Mouse (Mus musculus): ENCODE data around the gene Lag3. TPM values are rescaled to one million over a fixed set of nuclear protein-coding genes. Genes with fewer than 3 reads are reported as not detected.

The Lag3 gene
- total and polyA plus RNA-seq, 3 experiments, result 0.68 TPM; not detected in 2

GRCm38 (mm10) chr6:124890997-124891396 lies 20.5 kb downstream of the Lag3 start:
- no peaks in the 10 kb centered on the region for H3K36me3 ChIP-seq (replicated peaks)
- H3K9me3 ChIP-seq (replicated peaks), result no peaks in the 10 kb centered on the region
- DNase-seq (ENCODE audit: low spot score), result no peak
- no peak overlapping the region for H3K4me3 ChIP-seq (ENCODE audit: low read depth, low read length)
- H3K4me1 ChIP-seq (ENCODE audit: insufficient read depth, low read depth, low read length), result no peaks in the 10 kb centered on the region
- H3K27me3 ChIP-seq (ENCODE audit: insufficient read depth, low read length), result peaks cover 18% of the 10 kb centered on the region
- TF ChIP-seq TAL1 (conservative IDR thresholded peaks at IDR 0.05; ENCODE audit: low read depth, low read length), result no peak
- TF ChIP-seq CTCF (IDR thresholded peaks at IDR 0.05; ENCODE audit: low read depth, low read length), result no peak
- no peak for TF ChIP-seq GATA2 (IDR thresholded peaks at IDR 0.05; ENCODE audit: borderline replicate concordance, low read depth, low read length)
- no peak for ATAC-seq (ENCODE audit: extremely low read depth, insufficient number of reproducible peaks, low FRiP score, poor library complexity, severe bottlenecking)

DNA sequence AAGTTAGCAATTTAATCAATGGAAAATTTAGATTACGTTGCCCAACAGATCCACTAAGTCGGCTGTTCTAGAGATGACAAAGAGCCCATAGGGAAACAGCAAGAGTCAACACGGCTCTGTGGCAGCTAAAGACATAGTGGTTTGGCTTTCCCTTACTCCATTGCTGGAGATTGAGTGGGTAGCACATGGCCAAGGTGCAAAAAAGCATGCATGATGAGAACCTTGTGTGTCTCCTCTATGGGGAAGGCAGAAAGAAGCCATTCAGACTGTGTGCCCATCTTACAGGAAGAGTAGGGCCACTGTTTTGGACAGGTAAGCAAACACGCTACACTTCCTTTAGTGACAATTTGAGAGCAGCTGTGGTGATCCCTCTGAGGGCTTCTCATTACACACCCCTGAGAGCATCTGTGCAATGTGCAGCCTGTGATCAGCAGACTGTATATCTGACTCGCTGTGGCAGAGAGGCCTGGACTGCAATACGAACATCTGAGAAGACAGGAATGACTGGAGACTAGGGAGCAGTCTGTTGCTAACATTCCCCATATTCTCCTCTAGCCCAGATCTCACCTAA lies 22.9 kb downstream of the Lag3 start:
- DNase-seq (ENCODE audit: low spot score), result no peak

DNA sequence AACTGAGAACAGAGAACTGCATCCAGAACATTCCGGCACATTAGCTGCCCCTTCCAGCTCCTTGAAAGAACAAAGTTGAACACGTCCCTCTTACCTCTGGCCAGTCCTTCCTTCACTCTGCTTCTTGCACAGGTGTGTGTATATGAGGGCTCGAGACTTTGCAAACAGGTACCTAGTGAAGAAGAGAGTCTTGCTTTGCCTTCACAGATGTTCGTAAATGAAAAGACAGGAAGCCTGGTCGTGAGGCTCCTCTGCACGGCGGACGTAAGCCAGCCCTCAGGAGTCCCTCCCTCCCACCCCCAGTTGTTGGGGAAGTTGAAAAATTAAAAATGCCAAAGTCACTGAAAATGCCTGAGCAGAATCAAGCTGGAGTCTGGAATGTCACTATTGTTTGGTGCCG lies 23.5 kb downstream of the Lag3 start, which contains the start of gene Cd4:
Cd4 (minus strand) TSS at position 236 of the 400 bp plus-strand sequence.
- no peaks in the 10 kb centered on the region for H3K36me3 ChIP-seq (replicated peaks)
- no peak for ATAC-seq (ENCODE audit: extremely low read depth, insufficient number of reproducible peaks, low FRiP score, poor library complexity, severe bottlenecking)

More for the DNA sequence above, 22.9 kb downstream of the Lag3 start:
- H3K9me3 ChIP-seq (replicated peaks), result no peaks in the 10 kb centered on the region
- H3K27me3 ChIP-seq (ENCODE audit: insufficient read depth, low read length), result peaks cover 34% of the 10 kb centered on the region
- no peak overlapping the region for H3K4me3 ChIP-seq (ENCODE audit: low read depth, low read length)
- ATAC-seq (ENCODE audit: extremely low read depth, insufficient number of reproducible peaks, low FRiP score, poor library complexity, severe bottlenecking), result no peak
- TF ChIP-seq GATA1 (IDR thresholded peaks at IDR 0.05; ENCODE audit: borderline replicate concordance, low read length), result no peak
- no peak for TF ChIP-seq GATA2 (IDR thresholded peaks at IDR 0.05; ENCODE audit: borderline replicate concordance, low read depth, low read length)
- TF ChIP-seq TAL1 (conservative IDR thresholded peaks at IDR 0.05; ENCODE audit: low read depth, low read length), result no peak
- TF ChIP-seq POLR2AphosphoS5 (IDR thresholded peaks at IDR 0.05; ENCODE audit: insufficient replicate concordance, low read depth, low read length), result no peak
- H3K4me1 ChIP-seq (ENCODE audit: insufficient read depth, low read depth, low read length), result no peaks in the 10 kb centered on the region
- no peaks in the 10 kb centered on the region for H3K36me3 ChIP-seq (replicated peaks)

GRCm38 (mm10) chr6:124885956-124886381 lies 25.5 kb downstream of the Lag3 start:
- no peak for TF ChIP-seq POLR2AphosphoS5 (IDR thresholded peaks at IDR 0.05; ENCODE audit: insufficient replicate concordance, low read depth, low read length)
- no peak for TF ChIP-seq CTCF (IDR thresholded peaks at IDR 0.05; ENCODE audit: low read depth, low read length)
- no peak for TF ChIP-seq TAL1 (conservative IDR thresholded peaks at IDR 0.05; ENCODE audit: low read depth, low read length)
- TF ChIP-seq GATA2 (IDR thresholded peaks at IDR 0.05; ENCODE audit: borderline replicate concordance, low read depth, low read length), result no peak
- TF ChIP-seq GATA1 (IDR thresholded peaks at IDR 0.05; ENCODE audit: borderline replicate concordance, low read length), result no peak
- H3K9me3 ChIP-seq (replicated peaks), result no peaks in the 10 kb centered on the region
- H3K36me3 ChIP-seq (replicated peaks), result no peaks in the 10 kb centered on the region
- no peak for DNase-seq (ENCODE audit: low spot score)
- no peak overlapping the region for H3K4me3 ChIP-seq (ENCODE audit: low read depth, low read length)
- peaks cover 2% of the 10 kb centered on the region; the same call in 1 of the 2 replicates for H3K4me1 ChIP-seq (ENCODE audit: insufficient read depth, low read depth, low read length)
- ATAC-seq (ENCODE audit: extremely low read depth, insufficient number of reproducible peaks, low FRiP score, poor library complexity, severe bottlenecking), result no peak
- H3K27me3 ChIP-seq (ENCODE audit: insufficient read depth, low read length), result peaks cover 42% of the 10 kb centered on the region

More for the DNA sequence above, 23.5 kb downstream of the Lag3 start, which contains the start of gene Cd4:
- Histone ChIP-seq H3K9me3 (replicated peaks) (no peaks in the 10 kb centered on the region), H3K27me3 (ENCODE audit: insufficient read depth, low read length) (peaks cover 37% of the 10 kb centered on the region), H3K4me3 (ENCODE audit: low read depth, low read length) (no peak within 1 kb of the TSS), H3K4me1 (ENCODE audit: insufficient read depth, low read depth, low read length) (no peaks in the 10 kb centered on the region)
- DNase-seq (ENCODE audit: low spot score), result no peak
- TF ChIP-seq TAL1 (conservative IDR thresholded peaks at IDR 0.05; ENCODE audit: low read depth, low read length), result no peak
- TF ChIP-seq GATA1 (IDR thresholded peaks at IDR 0.05; ENCODE audit: borderline replicate concordance, low read length), result no peak
- TF ChIP-seq GATA2 (IDR thresholded peaks at IDR 0.05; ENCODE audit: borderline replicate concordance, low read depth, low read length), result no peak
- TF ChIP-seq CTCF (IDR thresholded peaks at IDR 0.05; ENCODE audit: low read depth, low read length), result no peak
- TF ChIP-seq POLR2AphosphoS5 (IDR thresholded peaks at IDR 0.05; ENCODE audit: insufficient replicate concordance, low read depth, low read length), result no peak

DNA sequence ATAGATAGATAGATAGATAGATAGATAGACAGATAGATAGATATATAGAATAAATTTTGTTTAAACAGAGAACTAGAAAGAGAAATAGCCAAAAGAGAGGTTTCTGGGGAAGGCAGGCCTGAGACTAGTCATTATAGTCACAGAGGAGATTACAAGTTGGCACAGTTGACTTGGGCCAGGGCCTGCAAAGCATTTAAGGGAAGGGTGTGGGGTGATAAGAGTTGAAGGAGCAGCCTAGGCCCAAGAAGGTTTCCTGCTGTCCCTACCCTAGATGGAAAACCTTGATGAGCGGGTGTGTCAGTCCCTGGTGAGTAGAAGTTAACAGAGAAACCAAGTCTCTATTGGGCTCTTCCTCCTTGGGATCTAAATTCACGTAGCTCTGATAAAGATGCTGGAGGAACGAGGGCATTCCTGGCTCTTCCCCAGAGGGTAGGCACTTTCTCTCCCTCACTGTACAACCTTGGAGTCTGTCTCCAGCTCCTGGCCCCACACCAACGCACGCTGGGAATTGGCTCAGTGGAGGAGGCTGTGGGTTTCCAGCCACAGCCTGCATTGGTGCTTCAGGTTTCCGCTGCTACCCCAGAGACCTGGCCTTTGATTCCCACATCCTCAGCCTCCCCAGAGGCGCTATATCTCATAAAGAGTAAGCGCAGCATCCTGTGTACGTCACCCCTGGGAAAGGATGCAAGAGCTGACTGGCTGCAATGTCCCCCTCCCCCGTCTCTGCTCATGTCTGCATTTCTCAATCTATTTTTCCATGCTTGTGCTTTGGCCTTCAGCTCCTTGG lies 26.6 kb downstream of the Lag3 start:
- DNase-seq (ENCODE audit: low spot score), result no peak
- no peak for ATAC-seq (ENCODE audit: extremely low read depth, insufficient number of reproducible peaks, low FRiP score, poor library complexity, severe bottlenecking)
- Histone ChIP-seq H3K27me3 (ENCODE audit: insufficient read depth, low read length) (peaks cover 42% of the 10 kb centered on the region), H3K36me3 (replicated peaks) (no peaks in the 10 kb centered on the region), H3K4me3 (ENCODE audit: low read depth, low read length) (no peak overlapping the region), H3K4me1 (ENCODE audit: insufficient read depth, low read depth, low read length) (peaks cover 2% of the 10 kb centered on the region; the same call in 1 of the 2 replicates), H3K9me3 (replicated peaks) (no peaks in the 10 kb centered on the region)
- TF ChIP-seq POLR2AphosphoS5 (IDR thresholded peaks at IDR 0.05; ENCODE audit: insufficient replicate concordance, low read depth, low read length), result no peak
- no peak for TF ChIP-seq TAL1 (conservative IDR thresholded peaks at IDR 0.05; ENCODE audit: low read depth, low read length)
- TF ChIP-seq GATA1 (IDR thresholded peaks at IDR 0.05; ENCODE audit: borderline replicate concordance, low read length), result no peak
- TF ChIP-seq GATA2 (IDR thresholded peaks at IDR 0.05; ENCODE audit: borderline replicate concordance, low read depth, low read length), result no peak
- TF ChIP-seq CTCF (IDR thresholded peaks at IDR 0.05; ENCODE audit: low read depth, low read length), result no peak

GRCm38 (mm10) chr6:124883351-124883750 lies 28.2 kb downstream of the Lag3 start:
- ATAC-seq (ENCODE audit: extremely low read depth, insufficient number of reproducible peaks, low FRiP score, poor library complexity, severe bottlenecking) (no peak), DNase-seq (ENCODE audit: low spot score) (no peak)
- H3K4me1 ChIP-seq (ENCODE audit: insufficient read depth, low read depth, low read length), result peaks cover 2% of the 10 kb centered on the region; the same call in 1 of the 2 replicates
- TF ChIP-seq POLR2AphosphoS5 (IDR thresholded peaks at IDR 0.05; ENCODE audit: insufficient replicate concordance, low read depth, low read length) (no peak), CTCF (IDR thresholded peaks at IDR 0.05; ENCODE audit: low read depth, low read length) (no peak), TAL1 (conservative IDR thresholded peaks at IDR 0.05; ENCODE audit: low read depth, low read length) (no peak), GATA2 (IDR thresholded peaks at IDR 0.05; ENCODE audit: borderline replicate concordance, low read depth, low read length) (no peak), GATA1 (IDR thresholded peaks at IDR 0.05; ENCODE audit: borderline replicate concordance, low read length) (no peak)
- peaks cover 35% of the 10 kb centered on the region for H3K27me3 ChIP-seq (ENCODE audit: insufficient read depth, low read length)
- no peaks in the 10 kb centered on the region for H3K36me3 ChIP-seq (replicated peaks)
- H3K9me3 ChIP-seq (replicated peaks), result no peaks in the 10 kb centered on the region
- no peak overlapping the region for H3K4me3 ChIP-seq (ENCODE audit: low read depth, low read length)
